Mouse (Mus musculus) R1 (cell line): ENCODE results near the gene Sox5.
A peak's percentile ranks its signal among the peaks of the same experiment; 100 is the strongest.

ENCODE experiments used
- DNase-seq: peaks from one replicate; pipeline ENCODE4 v3.0.0-alpha.2; 2018; ENCODE audit warnings: low read depth, low spot score

Sox5 gene

DNA sequence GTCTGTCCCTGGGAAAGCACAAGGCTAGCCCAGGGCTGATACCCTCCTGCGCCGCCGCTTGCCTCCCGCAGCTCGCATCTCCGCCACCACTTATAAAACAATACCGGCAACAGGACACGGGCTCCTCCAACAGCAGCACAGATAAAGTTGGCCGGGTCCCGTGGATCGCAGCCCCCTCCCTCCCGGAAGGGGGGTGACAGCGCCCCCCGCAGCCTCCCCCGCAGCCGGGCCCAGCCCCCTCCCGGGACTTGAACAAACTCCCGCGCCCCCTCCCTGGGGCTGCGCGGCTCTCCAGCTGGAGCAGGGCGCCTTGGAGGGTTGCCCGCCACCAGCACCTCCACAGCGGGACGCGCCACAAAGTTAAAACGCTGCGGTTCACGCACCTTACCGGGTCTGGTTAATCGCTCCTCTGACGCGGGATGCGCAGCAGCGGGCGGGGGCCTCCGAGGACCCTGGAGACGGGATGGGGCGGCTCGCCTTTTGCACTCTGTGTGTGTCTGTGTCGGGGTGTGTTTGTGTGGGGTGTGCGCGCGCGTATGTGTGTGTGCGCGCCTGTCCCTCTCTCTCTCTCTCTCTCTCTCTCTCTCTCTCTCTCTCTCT, at the start of gene Sox5:
Sox5 (minus strand) TSS at position 547 of the 600 bp plus-strand sequence.
- DNase-seq = peak; percentile 58

DNA sequence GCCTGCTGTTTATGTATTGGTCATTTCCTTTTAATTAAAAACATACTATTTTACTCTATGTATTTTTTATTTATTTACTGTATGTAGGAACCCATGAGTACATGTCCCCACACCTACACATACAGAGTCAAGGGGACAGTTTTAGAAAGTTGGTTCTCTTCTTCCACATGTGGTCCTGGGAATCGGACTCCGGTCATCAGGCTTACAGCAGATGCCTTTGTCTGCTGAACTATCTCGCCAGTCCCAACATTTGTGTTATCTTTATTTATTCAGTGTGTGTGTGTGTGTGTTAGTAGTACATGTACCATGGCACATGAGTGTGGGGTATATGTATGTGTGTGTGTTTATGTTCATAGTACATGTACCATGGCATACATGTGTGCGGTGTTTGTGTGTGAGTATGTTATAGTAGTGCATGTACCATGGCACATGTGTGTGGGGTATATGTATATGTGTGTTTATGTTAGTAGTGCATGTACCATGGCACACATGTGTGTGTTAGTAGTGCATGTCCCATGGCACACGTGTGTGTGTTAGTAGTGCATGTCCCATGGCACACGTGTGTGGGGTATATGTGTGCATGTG, 43.3 kb upstream of the Sox5 start:
- DNase-seq = no peak

DNA sequence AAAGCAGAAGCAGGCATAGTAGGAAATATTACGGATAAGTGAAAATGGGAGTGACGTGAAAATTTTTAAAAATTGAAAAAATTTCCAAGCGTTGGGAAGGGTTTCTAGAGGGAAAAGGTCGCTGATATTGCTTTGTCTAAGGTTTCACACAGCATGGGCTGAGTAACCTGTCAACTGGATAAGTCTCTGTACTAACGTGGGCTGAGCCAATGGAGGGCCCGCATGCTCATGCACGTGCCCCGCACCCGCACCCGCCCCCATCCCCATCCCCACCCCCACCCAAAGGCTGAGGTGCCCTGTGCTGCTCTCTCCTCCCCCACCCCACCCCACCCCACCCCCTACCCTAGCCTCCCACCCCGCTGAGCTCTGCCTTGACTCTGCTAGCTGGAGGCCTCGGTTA, 42.4 kb upstream of the Sox5 start:
- no peak for DNase-seq

DNA sequence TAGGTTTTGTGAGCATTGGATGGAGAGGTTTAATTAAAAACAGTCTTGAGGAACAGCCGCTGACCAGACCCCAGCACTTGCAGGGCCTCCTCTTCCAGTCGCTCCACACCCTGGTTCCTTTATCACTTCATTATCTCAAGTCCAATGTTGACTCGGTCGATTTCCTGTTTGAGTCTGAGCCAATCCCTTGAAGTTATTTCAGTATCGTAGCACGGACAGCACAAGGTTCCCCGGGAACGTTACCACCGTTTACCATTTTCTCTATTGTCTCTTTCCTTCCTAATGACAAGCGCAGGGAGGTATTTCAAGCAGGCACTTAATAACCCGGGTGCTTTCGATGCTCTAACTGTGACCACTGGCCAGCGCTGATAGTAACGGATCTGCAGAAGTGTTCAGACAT, 40.8 kb upstream of the Sox5 start:
- no peak for DNase-seq

DNA sequence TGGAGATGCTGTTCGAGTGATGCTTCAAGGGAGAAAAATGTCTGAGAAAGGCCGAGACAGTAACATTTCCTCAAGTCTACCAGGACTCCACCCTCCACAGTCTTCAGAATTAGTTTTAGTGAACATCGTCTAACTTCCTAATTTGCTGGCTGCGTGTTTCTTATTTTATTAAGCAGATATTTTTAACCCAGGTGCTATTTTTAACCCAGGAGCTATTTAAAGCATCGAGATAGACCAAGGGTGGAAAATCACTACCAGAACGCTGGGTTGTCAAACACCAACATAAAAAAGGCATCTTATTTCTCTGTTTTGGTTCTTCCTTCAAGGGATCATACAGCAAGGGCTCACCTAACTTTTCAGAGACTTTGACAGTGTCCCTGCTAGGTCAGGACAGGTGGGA, 39.2 kb upstream of the Sox5 start:
- no peak for DNase-seq

DNA sequence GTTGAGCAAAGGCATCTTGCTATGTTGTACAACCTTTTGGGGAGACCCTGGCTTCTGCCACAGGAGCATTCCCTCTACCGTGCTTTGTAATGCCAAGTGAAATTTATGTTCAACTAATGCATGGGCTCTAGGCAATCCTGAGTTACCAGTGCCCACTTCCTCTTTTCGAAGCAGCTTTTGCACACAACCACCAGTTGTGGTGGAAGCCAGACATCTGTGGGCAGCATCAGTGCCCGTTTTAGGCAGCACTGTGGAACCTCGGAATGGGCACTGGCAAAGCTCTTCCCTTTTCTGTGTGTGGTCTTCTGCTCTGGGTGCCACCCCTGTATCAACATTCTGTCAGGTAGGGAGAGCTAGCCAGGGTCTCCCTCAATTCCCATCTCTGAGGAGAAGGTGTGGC, 36.2 kb upstream of the Sox5 start:
- DNase-seq = no peak

DNA sequence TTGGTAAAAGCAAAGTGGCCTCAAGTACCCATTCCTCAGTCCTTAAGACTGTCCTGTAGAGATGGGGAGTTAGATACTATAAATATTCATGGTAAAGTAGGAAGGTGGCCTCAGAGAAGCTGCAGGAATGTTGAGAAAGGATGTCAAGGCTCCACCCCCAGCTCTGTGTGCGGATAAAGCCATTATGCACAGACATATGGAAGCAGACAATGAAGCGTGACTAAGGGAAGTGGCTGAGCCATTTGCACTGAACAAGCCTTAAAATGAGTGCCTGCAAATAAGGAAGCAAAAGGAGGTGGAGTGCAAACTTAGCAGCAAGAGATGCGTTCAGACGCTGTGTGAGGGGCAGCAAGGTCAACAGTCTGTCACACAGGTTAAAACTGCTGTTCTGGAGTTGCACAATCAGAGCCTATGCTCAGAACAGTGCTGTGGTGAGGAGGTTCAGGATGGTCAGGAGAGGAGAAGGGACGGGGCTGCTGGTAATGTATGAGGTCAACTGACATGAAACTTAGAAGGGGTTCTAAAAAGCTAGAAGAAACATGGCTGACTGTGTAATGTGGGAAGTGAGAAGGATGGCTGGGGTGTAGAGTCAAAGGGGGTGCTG, 35.7 kb upstream of the Sox5 start:
- no peak for DNase-seq

DNA sequence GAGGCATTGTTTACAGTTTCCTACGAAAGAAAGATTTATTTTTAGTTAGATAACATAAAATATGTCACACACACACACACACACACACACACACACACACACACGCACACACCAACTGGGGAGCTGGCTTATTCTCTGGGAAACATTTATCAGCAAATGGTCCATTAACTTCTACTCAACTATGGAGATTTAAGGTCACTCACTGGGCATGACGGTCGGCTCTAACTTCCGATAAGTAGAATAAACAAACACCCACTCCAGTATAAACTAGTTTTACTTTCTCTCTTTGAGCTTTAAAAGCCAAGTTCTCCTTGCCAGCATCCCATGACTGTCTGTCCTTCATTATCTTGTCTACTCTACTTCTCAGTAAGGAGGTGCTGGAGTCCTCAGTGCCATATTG, 33.8 kb upstream of the Sox5 start:
- no peak for DNase-seq

DNA sequence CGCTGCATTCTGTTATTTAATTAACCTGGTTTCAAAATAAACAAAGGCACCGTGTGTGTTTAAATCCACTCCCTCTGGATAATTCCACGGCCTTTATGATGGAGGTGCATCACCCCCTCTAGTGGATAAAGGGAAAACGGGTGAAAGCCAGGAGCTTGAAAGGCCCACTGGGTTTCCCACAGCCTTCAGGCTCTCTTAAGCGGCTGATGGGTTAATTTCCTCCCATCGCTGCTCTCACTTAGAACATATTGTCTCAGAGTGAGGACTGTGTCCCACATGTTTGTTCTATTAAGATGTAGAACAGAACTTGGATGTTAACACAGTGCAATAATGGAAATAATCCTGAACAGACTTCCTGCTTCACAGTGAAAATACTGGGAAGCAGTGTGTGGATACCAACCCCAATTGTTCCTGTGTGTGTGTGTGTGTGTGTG, 33.2 kb upstream of the Sox5 start:
- peak; percentile 57 for DNase-seq

DNA sequence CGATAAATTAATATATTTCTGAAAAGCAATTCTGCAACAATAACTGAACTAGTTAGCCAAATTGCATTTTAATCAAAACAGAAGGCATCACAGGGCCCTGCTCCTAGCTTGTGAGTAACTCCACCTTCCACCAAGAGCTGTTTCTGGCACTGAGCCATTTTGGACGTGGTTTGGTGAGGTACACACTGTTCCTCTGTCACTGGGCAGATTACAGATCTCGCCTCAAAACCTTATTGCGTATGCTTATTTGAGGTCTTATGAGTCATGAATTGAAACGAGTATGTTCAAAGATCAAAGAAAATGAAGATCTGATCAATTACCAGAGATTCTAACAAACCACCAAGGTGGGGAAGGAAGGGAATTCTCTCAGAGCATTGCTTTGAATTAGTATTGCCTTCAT, 22.5 kb upstream of the Sox5 start:
- DNase-seq = no peak

DNA sequence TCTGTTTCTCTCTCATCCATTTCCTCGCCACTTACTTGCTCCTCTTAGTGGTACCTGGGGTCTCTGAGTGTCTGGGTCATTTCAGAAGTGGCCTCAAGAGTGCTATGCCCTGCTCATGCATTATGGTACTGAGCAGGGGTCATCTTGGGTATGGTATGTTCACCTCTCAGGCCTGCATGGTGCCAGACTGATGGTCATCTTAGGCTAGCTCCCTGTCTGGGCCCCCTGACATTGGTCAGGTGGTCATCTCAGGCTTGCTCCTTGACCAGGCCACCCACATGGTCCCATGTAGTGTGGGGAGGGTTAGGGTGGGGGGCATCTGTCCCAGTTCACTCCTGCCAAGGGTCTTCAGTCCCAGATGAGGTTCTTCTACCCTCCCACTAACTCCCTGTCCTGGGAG, 21.3 kb upstream of the Sox5 start:
- no peak for DNase-seq

DNA sequence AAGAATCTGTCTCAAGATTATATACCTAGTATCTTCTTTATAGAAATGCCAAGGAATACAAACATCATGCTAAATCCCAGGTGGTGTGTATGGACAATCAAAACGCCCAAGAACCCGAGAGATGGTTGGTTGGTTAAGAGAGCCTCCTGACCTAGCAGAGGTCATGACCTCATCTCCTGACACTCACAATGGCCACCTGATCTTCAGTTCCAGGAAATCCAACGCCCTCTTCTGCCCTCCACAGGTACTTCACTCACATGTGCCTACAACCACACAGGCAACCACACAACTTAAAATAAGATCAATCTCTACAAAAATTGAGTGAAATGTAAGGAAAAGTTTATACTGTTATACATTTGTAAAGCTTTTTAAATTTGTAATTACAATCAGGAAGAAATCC, 12.6 kb upstream of the Sox5 start:
- peak; percentile 63 for DNase-seq

DNA sequence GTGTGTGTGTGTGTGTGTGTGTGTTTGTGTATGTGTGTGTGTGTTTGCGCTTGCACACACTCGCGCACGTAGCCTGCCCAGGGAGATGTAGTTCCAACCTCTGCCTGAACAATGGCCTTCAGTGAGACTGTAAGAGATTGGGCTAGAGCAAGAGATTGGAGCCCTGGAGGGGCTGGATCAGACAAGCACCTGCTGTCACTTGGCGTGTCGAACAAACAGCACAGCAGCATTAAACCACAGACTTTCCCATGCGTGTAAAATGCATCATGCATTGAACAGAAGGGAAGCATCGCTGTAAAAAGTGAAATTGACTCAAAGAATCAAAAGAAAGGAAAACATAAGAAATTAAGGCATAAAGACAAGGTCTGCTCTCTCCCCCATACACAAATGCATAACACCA, 11.1 kb upstream of the Sox5 start:
- peak; percentile 46 for DNase-seq

DNA sequence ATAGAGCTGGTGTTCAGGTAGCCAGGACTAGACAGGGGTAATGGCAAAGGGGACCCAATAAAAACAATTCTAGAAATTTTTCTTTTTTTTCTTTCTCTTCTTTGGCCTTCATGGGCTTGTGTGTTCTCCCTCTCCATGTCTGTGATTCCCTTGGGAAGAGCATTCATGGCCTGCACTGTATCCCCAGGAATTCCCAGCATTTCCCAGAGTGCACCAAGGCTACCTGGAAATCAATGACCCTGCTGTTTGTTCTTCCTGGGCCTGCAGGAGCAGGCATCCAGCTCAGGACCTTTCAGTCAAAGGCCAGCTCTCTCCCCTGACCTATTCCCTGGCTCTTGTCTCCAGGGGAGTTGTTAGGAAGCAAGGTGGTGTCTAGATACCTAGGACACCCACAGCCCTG, 1.5 kb upstream of the Sox5 start:
- no peak for DNase-seq

DNA sequence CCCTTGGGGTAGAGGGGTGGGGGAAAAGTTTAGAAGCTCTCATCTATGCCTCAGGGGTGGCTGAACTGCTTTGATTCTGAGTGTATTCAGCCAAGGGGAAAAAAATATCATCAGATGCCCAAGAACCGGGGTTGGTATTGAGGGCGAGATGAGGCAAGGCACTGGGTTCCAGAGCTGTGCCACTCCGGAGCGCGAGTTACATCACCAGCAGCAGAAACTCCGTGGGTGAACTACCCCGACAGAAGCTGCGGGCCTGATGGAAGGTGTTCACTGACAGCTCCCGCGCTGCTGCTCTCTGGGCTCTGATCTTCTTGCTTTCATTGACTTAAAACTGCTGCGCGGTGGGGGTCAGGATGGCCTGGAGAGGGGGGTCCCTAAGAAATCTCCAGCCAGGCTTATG, 1.1 kb upstream of the Sox5 start:
- no peak for DNase-seq

DNA sequence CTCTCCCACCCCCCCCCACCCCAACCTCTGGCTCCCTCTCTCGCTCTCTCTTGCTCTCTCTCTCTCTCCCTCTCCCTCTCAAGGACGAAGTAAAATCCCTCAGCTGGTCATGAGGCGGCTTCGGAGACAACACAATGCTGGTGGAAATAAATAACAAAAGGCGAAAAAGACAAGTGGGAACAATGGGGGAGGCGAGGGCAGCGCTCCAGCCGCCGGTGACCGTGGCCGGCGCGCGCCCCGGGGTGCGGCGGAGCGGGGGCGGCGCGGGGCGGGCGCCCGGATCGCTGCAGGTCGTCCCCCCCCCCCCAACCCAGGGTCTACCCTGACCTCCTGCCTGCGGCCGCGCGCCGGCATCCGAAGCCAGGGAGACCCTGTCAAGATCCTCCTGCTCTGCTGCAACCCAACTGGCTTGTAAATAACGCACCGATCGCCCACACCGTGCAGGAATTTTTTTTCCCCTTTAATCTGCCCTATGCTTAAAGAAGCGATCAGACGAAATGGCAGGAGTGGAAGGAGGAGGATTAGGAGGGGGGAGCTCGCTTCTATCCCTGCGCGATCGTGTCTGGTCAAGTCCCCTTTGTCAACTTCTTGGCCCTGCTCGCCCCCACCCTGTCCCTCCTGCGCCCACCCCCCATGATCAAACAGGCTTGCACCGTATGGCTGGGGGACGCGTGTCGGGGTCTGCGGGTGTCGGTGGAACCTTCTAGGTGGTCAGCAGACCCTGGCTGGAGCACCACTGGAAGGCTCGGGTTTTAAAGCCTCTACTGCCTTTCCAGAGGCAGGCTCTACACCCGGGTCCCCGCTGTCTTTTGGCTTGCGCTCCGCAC, 467 bp upstream of the Sox5 start:
- DNase-seq = peak; percentile 70

DNA sequence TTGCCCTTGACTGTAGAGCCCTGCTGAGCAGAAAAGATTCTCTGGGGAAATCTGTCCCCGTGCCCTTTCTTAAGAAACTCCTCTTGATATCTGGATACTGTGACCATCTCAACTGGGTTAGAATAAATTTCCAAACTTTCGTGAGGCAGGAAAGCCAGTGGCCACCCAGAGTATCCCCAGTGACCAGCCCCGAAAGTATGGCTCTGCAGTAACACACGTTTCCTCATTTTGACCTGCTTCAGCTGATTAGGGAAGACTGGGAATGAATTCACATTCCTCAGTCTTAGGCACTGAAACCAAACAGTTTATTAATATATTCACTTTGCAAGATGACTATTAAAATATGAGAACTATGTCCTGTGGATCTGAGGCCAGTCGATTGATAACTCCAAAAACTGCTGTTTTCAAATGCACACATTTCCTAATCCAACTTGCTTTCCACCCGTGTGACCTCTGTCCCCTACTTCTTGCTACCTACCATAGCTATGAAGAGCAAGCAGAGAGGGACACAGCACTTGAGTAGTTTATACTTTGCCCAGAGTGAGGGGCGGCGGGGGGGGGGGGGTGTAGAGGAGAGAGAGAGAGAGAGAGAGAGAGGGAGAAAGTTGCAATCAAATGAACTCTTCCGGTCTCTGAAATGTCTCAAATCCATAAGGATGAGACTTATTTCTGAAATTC, 1.0 kb downstream of the Sox5 start:
- no peak for DNase-seq

DNA sequence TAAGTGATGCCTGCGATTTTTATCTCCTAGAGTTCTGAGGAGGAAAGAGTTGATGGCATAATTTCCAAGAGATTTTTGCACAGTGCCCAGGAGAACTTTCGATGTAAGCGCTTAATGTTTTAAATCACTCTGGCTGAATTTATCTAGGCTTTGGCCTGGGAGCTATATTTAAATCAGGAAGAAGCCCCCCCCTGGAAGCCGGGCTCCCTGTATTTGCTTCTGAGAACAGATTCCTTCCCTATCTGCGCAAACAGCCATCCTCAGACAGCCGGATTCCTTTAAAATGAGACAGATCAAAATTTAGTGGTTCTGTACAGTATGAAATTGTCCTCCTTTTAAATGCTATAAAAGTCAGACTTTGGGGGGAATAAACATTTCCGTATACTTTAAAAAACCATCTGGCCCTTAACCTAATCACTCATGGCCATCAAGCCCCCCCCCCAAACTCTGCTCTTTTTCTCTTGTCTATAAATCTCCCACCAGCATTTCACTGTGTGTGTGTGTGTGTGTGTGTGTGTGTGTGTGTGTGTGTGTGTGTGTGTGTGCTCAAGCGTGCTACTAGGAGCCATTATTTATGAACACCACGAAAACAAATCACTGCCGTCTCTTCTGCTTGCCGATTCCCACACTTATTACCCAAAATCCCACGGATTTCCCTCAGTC, 1.7 kb downstream of the Sox5 start:
- no peak for DNase-seq

DNA sequence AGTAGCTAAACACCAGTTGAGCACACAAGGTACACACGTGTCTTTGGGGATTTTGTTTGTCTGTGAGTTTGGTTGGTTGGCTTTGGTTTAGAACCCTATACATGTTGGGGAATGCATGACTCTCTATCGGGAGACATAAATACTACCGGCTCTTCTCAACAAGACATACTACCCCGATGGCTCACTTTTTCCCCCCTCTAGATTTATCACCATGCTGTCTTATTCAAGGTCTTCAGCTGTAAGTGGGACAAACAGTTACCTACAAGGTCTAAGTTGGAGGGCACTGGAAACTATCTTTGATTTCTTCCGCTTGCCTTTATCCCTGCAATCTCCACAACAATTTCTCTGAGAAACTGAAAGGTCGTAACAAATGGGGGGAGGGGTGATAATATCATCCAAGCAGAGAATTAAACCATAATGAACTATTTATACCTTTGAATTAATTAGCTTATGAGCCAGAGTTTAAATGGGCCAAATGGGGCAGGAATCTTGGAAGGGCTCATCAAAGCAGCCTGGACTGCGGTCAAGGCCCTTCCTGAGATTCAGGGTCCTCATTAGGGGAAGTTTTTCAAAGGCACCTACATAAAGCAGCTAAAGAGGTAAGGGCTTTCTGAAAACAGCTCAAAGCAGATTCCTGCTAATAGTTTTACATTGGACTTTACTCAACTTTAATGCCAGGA, 4.3 kb downstream of the Sox5 start:
- DNase-seq = no peak

DNA sequence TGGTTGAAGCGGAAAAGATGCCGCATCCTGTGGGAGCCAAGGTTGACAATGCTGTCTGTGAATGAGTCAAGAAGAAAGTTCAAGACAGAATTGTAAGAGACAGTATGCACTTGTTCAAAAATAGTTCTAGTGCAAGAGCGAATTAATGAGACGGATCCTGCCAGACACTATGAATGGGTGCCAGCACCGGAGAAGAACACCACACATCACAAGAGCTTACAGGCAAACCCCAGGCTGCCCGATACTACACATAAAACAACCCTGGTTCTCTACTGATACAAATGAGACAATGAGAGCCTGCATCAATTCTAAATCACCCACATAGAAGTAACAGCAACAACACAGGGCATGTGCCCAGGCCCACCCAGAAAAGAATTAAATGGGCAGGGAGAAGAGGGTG, 8.0 kb downstream of the Sox5 start:
- DNase-seq = no peak

DNA sequence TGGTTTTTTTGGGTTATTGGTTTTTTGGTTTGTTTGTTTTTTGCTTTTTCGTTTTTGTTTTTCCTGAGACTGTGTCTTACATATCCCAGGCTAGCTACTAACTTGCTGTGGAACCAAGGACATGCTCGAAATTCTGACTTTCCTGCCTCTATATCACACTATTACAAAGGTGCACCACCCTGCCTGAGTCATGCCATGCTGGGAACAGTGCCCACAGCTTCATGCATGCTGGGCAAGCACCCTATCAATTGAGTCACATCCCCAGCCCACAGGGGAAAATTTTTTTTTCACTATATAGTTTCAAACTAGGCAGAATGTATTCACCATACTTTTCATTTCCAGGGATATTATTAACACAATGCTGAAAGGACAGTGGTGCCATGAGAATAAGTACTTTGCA, 8.8 kb downstream of the Sox5 start:
- no peak for DNase-seq
